Mouse (Mus musculus) hindbrain, embryonic 15.5 days (tissue): Measurements from ENCODE around the gene Mst1. TPM values are rescaled to one million over a fixed set of nuclear protein-coding genes. Genes with fewer than 3 reads are reported as not detected.
A peak's percentile ranks its signal among the peaks of the same experiment; 100 is the strongest.

ENCODE experiments used
- ATAC-seq: fragments of 200-750 bp; cut with Nextera tagmentation; 2 replicates; pipeline ENCODE4 v1.8.0; 2017; ENCODE audit warnings: low read depth, moderate number of reproducible peaks, moderate TSS enrichment; ENCODE audit not compliant: low FRiP score
- H3K27ac ChIP-seq: fragments of 300-500 bp; sonication (generic); replicated peaks from 2 replicates; pipeline ENCODE4 v1.5.1; 2015; ENCODE audit warnings: mild to moderate bottlenecking, inconsistent platforms
- H3K27me3 ChIP-seq: fragments of 300-500 bp; sonication (generic); 2 replicates; pipeline ENCODE4 v1.6.1; 2015; ENCODE audit warnings: control low read depth, inconsistent platforms
- H3K36me3 ChIP-seq: fragments of 300-500 bp; sonication (generic); 2 replicates; pipeline ENCODE4 v1.6.1; 2015; ENCODE audit warnings: control low read depth, inconsistent platforms
- H3K4me1 ChIP-seq: fragments of 300-500 bp; sonication (generic); replicated peaks from 2 replicates; pipeline ENCODE4 v1.6.1; 2015; ENCODE audit warnings: control low read depth, inconsistent platforms
- H3K4me2 ChIP-seq: fragments of 300-500 bp; sonication (generic); 2 replicates; pipeline ENCODE4 v1.6.1; 2015; ENCODE audit warnings: moderate library complexity, mild to moderate bottlenecking, inconsistent platforms
- H3K4me3 ChIP-seq: fragments of 300-500 bp; sonication (generic); 2 replicates; pipeline ENCODE4 v1.5.1; 2015; ENCODE audit warnings: mild to moderate bottlenecking, inconsistent platforms
- H3K9ac ChIP-seq: fragments of 300-500 bp; sonication (generic); 2 replicates; pipeline ENCODE4 v1.6.1; 2015; ENCODE audit warnings: inconsistent platforms
- H3K9me3 ChIP-seq: fragments of 300-500 bp; sonication (generic); 2 replicates; pipeline ENCODE4 v1.6.1; 2016; ENCODE audit warnings: control low read depth, inconsistent platforms
- WGBS: fragments of 180-500 bp; shearing (Covaris S2); methylation state at CpG from one replicate; pipeline ENCODE4 v1.1.7; 2015; 5-methylcytosine and 5-hydroxymethylcytosine counted together
- polyA plus RNA-seq: library from polyadenylated mRNA; unstranded; fragments of >200 nt; fragmentation: Nextera tagmentation; extraction: Ambion mirVana; gene quantifications from 2 replicates; pipeline ENCODE4 v1.2.1, GENCODE M21; 2015

The Mst1 gene
- polyA plus RNA-seq, 1 experiment from 2014 or later = 0.18 TPM

- H3K27me3 ChIP-seq = no peaks in the 10 kb centered on the region
- H3K9me3 ChIP-seq = no peaks in the 10 kb centered on the region
- no peak overlapping the region for H3K4me3 ChIP-seq
- no peak overlapping the region for H3K27ac ChIP-seq
- WGBS = 87% methylated on average over 12 of the region's 12 CpGs
- no peak for ATAC-seq
- H3K4me1 ChIP-seq = no peaks in the 10 kb centered on the region
- H3K36me3 ChIP-seq = peaks cover 27% of the 10 kb centered on the region
- no peak overlapping the region for H3K4me2 ChIP-seq
- H3K9ac ChIP-seq = no peak overlapping the region
These were observed 16.9 kb upstream of the Mst1 start for GRCm38 (mm10) chr9:108063361-108063760.

DNA sequence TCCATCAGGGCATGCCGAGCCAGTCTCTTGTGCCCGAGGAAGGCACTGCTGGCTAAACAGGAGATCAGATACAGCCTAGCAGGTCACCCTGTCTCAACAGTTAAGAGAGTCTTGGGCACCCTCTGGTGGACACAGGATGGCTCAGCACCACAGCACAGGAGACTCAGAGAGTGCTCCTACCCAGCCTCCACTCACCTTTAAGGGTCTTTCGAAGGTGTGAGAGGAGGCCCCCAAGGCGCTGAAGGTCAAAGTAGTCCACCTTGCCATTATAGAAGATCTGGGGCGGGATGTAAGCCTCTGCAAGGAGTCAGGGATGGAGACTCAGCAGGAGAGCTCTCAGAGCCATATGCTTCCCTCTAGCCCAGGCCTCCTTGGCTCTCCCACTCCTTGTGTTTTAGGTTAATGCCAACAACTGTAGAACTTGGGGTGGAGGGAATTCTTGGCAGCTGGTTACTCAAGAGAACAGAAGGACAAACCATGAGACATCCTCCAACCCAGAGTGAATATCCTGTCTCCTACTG, 14.7 kb upstream of the Mst1 start:
- H3K9ac ChIP-seq = no peak overlapping the region
- no peak for ATAC-seq
- WGBS = 46% methylated on average over 5 of the region's 5 CpGs
- H3K4me1 ChIP-seq = no peaks in the 10 kb centered on the region
- H3K4me2 ChIP-seq = no peak overlapping the region
- no peaks in the 10 kb centered on the region for H3K9me3 ChIP-seq
- no peaks in the 10 kb centered on the region for H3K27me3 ChIP-seq
- no peak overlapping the region for H3K4me3 ChIP-seq
- H3K36me3 ChIP-seq = peaks cover 10% of the 10 kb centered on the region; the same call in 1 of the 2 replicates
- H3K27ac ChIP-seq = no peak overlapping the region

GRCm38 (mm10) chr9:108067199-108067598, 13.0 kb upstream of the Mst1 start:
- Histone ChIP-seq H3K9me3 (no peaks in the 10 kb centered on the region), H3K4me3 (no peak overlapping the region), H3K27ac (no peak overlapping the region), H3K36me3 (peaks cover 15% of the 10 kb centered on the region), H3K27me3 (no peaks in the 10 kb centered on the region), H3K4me2 (no peak overlapping the region), H3K4me1 (no peaks in the 10 kb centered on the region), H3K9ac (no peak overlapping the region)
- ATAC-seq = no peak
- 80% methylated on average over 7 of the region's 7 CpGs for WGBS

GRCm38 (mm10) chr9:108067900-108068299, 12.3 kb upstream of the Mst1 start:
- Histone ChIP-seq H3K4me1 (no peaks in the 10 kb centered on the region), H3K36me3 (peaks cover 8% of the 10 kb centered on the region)
- 21% methylated on average over 8 of the region's 8 CpGs for WGBS

DNA sequence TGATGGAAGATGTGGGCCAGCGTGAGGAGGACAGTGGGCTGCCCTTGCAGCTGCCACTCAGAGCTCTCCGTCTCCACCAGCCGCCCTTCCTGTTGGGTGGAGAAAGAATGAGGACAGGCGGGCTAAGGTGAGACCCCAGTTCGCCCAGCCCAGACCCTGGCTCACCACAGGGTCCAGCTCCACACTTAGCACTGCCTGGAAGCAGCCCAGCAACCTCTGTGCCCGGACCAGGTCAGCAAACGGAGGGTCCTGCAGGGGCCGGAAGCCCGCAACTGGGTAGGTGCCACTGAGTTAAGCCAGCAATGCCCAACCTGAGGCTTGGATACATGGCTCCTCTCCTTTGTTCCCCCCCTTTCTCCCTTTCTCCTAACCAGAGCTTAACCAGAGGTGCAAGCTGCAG, 11.2 kb upstream of the Mst1 start:
- Histone ChIP-seq H3K4me1 (no peaks in the 10 kb centered on the region), H3K4me2 (no peak overlapping the region), H3K36me3 (peaks cover 8% of the 10 kb centered on the region), H3K27ac (no peak overlapping the region), H3K9me3 (no peaks in the 10 kb centered on the region), H3K27me3 (no peaks in the 10 kb centered on the region), H3K9ac (no peak overlapping the region), H3K4me3 (no peak overlapping the region)
- no peak for ATAC-seq
- 90% methylated on average over 9 of the region's 9 CpGs for WGBS

More at GRCm38 (mm10) chr9:108067900-108068299, 12.3 kb upstream of the Mst1 start:
- Histone ChIP-seq H3K27ac (no peak overlapping the region), H3K4me3 (no peak overlapping the region), H3K9me3 (no peaks in the 10 kb centered on the region), H3K4me2 (no peak overlapping the region), H3K9ac (no peak overlapping the region), H3K27me3 (no peaks in the 10 kb centered on the region)
- ATAC-seq = no peak

GRCm38 (mm10) chr9:108069529-108069928, 10.7 kb upstream of the Mst1 start:
- ATAC-seq = no peak
- H3K4me1 ChIP-seq = no peaks in the 10 kb centered on the region
- 90% methylated on average over 7 of the region's 7 CpGs for WGBS
- no peak overlapping the region for H3K27ac ChIP-seq
- H3K27me3 ChIP-seq = no peaks in the 10 kb centered on the region
- H3K4me3 ChIP-seq = no peak overlapping the region
- peaks cover 8% of the 10 kb centered on the region for H3K36me3 ChIP-seq
- H3K9me3 ChIP-seq = no peaks in the 10 kb centered on the region
- no peak overlapping the region for H3K4me2 ChIP-seq
- no peak overlapping the region for H3K9ac ChIP-seq

GRCm38 (mm10) chr9:108071801-108072200, 8.4 kb upstream of the Mst1 start:
- WGBS = 96% methylated on average over 3 of the region's 4 CpGs
- ATAC-seq = no peak
- H3K27ac ChIP-seq = no peak overlapping the region

DNA sequence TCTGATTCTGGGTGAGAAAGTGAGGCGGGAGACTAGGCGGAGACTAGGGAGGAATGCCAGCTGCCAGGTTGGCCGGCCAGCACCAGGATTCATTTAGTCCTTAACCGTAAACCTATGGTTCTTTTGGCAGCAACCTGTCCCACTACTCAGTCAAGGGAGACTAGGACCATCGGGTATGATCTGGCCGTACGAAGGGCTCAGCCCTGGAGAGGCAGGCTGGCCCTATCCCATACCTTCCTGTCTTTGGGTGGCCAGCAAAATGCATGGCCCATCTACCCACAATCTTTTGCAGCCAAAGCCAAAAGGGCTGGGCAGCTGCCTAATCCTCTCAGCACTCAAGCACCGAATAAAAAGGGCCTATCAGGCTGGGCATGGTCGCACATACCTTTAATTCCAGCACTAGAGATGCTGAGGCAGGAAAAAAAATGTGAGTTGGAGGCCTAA, 7.7 kb upstream of the Mst1 start:
- no peak for ATAC-seq
- H3K9ac ChIP-seq = no peak overlapping the region
- H3K27me3 ChIP-seq = no peaks in the 10 kb centered on the region
- no peak overlapping the region for H3K27ac ChIP-seq
- no peaks in the 10 kb centered on the region for H3K9me3 ChIP-seq
- WGBS = 75% methylated on average over 9 of the region's 9 CpGs
- H3K4me1 ChIP-seq = peaks cover under 1% of the 10 kb centered on the region; the same call in 1 of the 2 replicates
- no peak overlapping the region for H3K4me3 ChIP-seq
- H3K36me3 ChIP-seq = peaks cover 8% of the 10 kb centered on the region
- H3K4me2 ChIP-seq = no peak overlapping the region

More at GRCm38 (mm10) chr9:108071801-108072200, 8.4 kb upstream of the Mst1 start:
- H3K9me3 ChIP-seq = no peaks in the 10 kb centered on the region
- no peak overlapping the region for H3K9ac ChIP-seq
- H3K4me1 ChIP-seq = no peaks in the 10 kb centered on the region
- no peak overlapping the region for H3K4me2 ChIP-seq
- no peak overlapping the region for H3K4me3 ChIP-seq
- peaks cover 8% of the 10 kb centered on the region for H3K36me3 ChIP-seq
- H3K27me3 ChIP-seq = no peaks in the 10 kb centered on the region

GRCm38 (mm10) chr9:108073141-108073930, 6.9 kb upstream of the Mst1 start:
- H3K27ac ChIP-seq = no peak overlapping the region
- ATAC-seq = no peak
- WGBS = 66% methylated on average over 7 of the region's 7 CpGs
- no peak overlapping the region for H3K9ac ChIP-seq
- H3K4me1 ChIP-seq = peaks cover 8% of the 10 kb centered on the region
- no peaks in the 10 kb centered on the region for H3K27me3 ChIP-seq
- peaks cover 8% of the 10 kb centered on the region for H3K36me3 ChIP-seq
- no peak overlapping the region for H3K4me2 ChIP-seq
- no peaks in the 10 kb centered on the region for H3K9me3 ChIP-seq
- H3K4me3 ChIP-seq = no peak overlapping the region

DNA sequence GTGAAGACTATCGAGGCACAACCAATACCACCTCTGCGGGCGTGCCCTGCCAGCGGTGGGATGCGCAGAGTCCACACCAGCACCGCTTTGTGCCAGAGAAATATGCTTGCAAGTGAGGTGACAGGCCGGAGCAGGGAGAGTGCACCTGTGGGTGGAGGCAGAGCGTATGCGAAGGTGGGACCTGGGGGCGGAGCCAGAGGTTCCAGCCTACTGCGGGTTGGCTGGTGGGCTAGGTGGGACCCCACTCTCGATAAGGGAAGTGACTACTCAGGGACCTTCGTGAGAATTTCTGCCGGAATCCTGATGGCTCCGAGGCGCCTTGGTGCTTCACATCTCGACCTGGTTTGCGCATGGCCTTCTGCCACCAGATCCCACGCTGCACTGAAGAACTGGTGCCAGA, 2.3 kb downstream of the Mst1 start:
- peaks cover 29% of the 10 kb centered on the region for H3K4me1 ChIP-seq
- WGBS = 5% methylated on average over 18 of the region's 19 CpGs
- ATAC-seq = no peak
- H3K9me3 ChIP-seq = no peaks in the 10 kb centered on the region
- peaks cover 33% of the 10 kb centered on the region for H3K27me3 ChIP-seq
- H3K27ac ChIP-seq = no peak overlapping the region
- H3K4me3 ChIP-seq = peak overlapping the region; percentile 11
- H3K9ac ChIP-seq = no peak overlapping the region
- H3K4me2 ChIP-seq = peak overlapping the region; percentile 46
- peaks cover 30% of the 10 kb centered on the region for H3K36me3 ChIP-seq

DNA sequence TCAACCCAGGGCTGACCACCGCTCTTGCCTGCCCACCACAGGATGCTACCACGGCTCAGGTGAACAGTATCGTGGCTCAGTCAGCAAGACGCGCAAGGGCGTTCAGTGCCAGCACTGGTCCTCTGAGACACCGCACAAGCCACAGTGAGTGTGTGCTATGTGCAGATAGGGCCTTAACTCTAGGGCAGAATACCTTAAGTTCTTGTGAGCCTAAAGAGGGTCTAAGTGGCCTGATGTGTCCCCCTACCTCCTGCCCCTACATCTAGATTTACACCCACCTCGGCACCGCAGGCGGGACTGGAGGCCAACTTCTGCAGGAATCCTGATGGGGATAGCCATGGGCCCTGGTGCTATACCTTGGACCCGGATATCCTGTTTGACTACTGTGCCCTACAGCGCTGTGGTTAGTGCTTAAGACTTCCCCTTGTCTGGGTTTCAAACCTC, 2.8 kb downstream of the Mst1 start, which contains the start of gene Rnf123:
Rnf123 (minus strand) TSS at position 359 of the 444 bp plus-strand sequence.
- Histone ChIP-seq H3K36me3 (peaks cover 34% of the 10 kb centered on the region), H3K9me3 (no peaks in the 10 kb centered on the region), H3K9ac (no peak within 1 kb of the TSS), H3K4me2 (peak within 1 kb of the TSS; percentile 46), H3K27me3 (peaks cover 33% of the 10 kb centered on the region), H3K4me3 (peak within 1 kb of the TSS; percentile 11), H3K27ac (no peak within 1 kb of the TSS), H3K4me1 (peaks cover 24% of the 10 kb centered on the region)
- 40% methylated on average over 12 of the region's 12 CpGs for WGBS
- no peak for ATAC-seq

GRCm38 (mm10) chr9:108083561-108083960, 3.3 kb downstream of the Mst1 start:
- H3K9ac ChIP-seq = no peak overlapping the region
- H3K4me1 ChIP-seq = peaks cover 19% of the 10 kb centered on the region
- peaks cover 37% of the 10 kb centered on the region for H3K36me3 ChIP-seq
- H3K27me3 ChIP-seq = peaks cover 33% of the 10 kb centered on the region
- no peak overlapping the region for H3K4me2 ChIP-seq
- no peak overlapping the region for H3K27ac ChIP-seq
- 89% methylated on average over 6 of the region's 6 CpGs for WGBS
- H3K9me3 ChIP-seq = no peaks in the 10 kb centered on the region
- no peak overlapping the region for H3K4me3 ChIP-seq
- no peak for ATAC-seq
